Mouse (Mus musculus): ENCODE results near the gene Prkcb.

DNA sequence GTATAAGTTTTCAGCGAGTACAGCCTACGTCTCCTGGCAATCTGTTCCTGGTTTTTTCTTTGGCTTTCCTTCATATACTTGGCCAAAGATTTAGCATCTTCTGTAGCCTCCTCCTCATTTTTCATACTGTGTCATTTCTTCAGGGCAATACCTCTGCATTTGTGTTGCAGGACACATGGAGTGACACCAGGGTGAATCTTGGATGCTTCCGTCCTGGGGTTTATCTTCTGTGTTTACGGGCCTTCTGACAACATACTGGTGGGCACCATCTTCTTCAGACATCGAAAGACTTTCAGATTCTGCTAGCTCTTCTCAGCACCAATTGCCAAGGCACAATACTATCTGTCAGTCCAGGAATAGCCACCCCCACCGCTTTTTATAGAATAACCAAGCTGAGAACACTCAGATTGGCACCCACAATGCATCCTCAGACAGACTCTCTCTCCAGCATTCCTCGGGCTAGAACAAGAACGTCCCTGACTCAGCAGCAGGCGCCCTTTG is 39.2 kb upstream of the Prkcb start:
- TF ChIP-seq CTCF (conservative IDR thresholded peaks at IDR 0.05; ENCODE audit: insufficient read depth, insufficient read length, low read depth, low read length): no peak
- no peak for TF ChIP-seq POLR2A (IDR thresholded peaks at IDR 0.05; ENCODE audit: low read depth, low read length)
